Mouse (Mus musculus): Measurements from ENCODE around the gene Micu2. TPM values are rescaled to one million over a fixed set of nuclear protein-coding genes. Genes with fewer than 3 reads are reported as not detected.

Micu2 gene
- polyA plus RNA-seq, 1 experiment from 2014 or later = 74.1 TPM

- Histone ChIP-seq H3K9me3 (ENCODE audit: control insufficient read depth, low read length) (no peaks in the 10 kb centered on the region), H3K9ac (ENCODE audit: low read length) (no peak overlapping the region), H3K36me3 (ENCODE audit: control insufficient read depth, insufficient read depth, low read length) (peaks cover 22% of the 10 kb centered on the region), H3K4me1 (replicated peaks; ENCODE audit: control insufficient read depth, insufficient read depth, low read length) (no peaks in the 10 kb centered on the region), H3K27me3 (ENCODE audit: control insufficient read depth, insufficient read depth, low read depth, low read length) (no peaks in the 10 kb centered on the region), H3K4me2 (ENCODE audit: low read depth, low read length) (no peak overlapping the region), H3K4me3 (ENCODE audit: low read length) (no peak overlapping the region), H3K27ac (ENCODE audit: low read length) (no peak overlapping the region)
- 97% methylated on average over 3 of the region's 3 CpGs for WGBS
- ATAC-seq (ENCODE audit: low read depth) = no peak
These were observed 132.3 kb downstream of the Micu2 start for GRCm38 (mm10) chr14:57866676-57867276.

Other genes starting within 250 kb of the Micu2 start
- gene Lats2, start 240.9 kb downstream of the Micu2 start, polyA plus RNA-seq (2015; fragmentation: Nextera tagmentation; extraction: Ambion mirVana) = 25.2 and 25.9 TPM in 2 replicates
- 17.7 and 25.1 TPM in 2 replicates for gene Sap18, start 201.1 kb downstream of the Micu2 start, polyA plus RNA-seq (2015; fragmentation: Nextera tagmentation; extraction: Ambion mirVana)
- 38.0 and 43.8 TPM in 2 replicates for gene Ska3, start 173.1 kb downstream of the Micu2 start, polyA plus RNA-seq (2015; fragmentation: Nextera tagmentation; extraction: Ambion mirVana)
- gene Mrpl57, start 173.0 kb downstream of the Micu2 start, polyA plus RNA-seq (2015; fragmentation: Nextera tagmentation; extraction: Ambion mirVana) = 148 and 151 TPM in 2 replicates
- gene Zdhhc20, start 109.0 kb downstream of the Micu2 start, polyA plus RNA-seq (2015; fragmentation: Nextera tagmentation; extraction: Ambion mirVana) = 72.3 and 76.2 TPM in 2 replicates
- gene Fgf9, start 71.3 kb upstream of the Micu2 start, polyA plus RNA-seq (2015; fragmentation: Nextera tagmentation; extraction: Ambion mirVana) = 9.7 and 10.7 TPM in 2 replicates